10 mouse cellular contexts compared by ENCODE assay signal in genomic region chr2:27248211-27248610, GRCm38 (mm10). TPM values are rescaled to one million over a fixed set of nuclear protein-coding genes. Genes with fewer than 3 reads are reported as not detected.
DNase-seq lines count a peak whose midpoint lies in the region; ATAC-seq and TF ChIP-seq lines count a peak whose summit lies in the region.
"Had no signal": no experiment of that assay in that cellular context is flagged by ENCODE, and none has a peak within 500 bp of the region (broad histone marks: within the 10 kb centered on the region; RNA-seq: fewer than 3 reads in every experiment).

Gene Sardh, minus strand, starts transcription at chr2:27248337.

- TF ChIP-seq CTCF in layer of hippocampus, adult 2 months (conservative IDR thresholded peaks at IDR 0.05): no peak
- no peak for TF ChIP-seq CTCF in liver, embryonic 14.5 days (IDR thresholded peaks at IDR 0.05; ENCODE audit: low read depth)

- H3K27me3 ChIP-seq in liver, embryonic 14.5 days (ENCODE audit: control insufficient read depth, insufficient read depth, low read length): no peaks in the 10 kb centered on the region

- H3K4me2 ChIP-seq in liver, embryonic 14.5 days (ENCODE audit: low read depth): no peak within 1 kb of the TSS

- no peak within 1 kb of the TSS; the same call in 1 of the 2 replicates for H3K4me3 ChIP-seq in layer of hippocampus, adult 2 months
- H3K4me3 ChIP-seq in liver, embryonic 14.5 days (ENCODE audit: insufficient read depth in 1 of 2, low read depth in 2 of 2, low read length in 2 of 2): no peak within 1 kb of the TSS

- TF ChIP-seq EP300 in liver, embryonic 14.5 days (IDR thresholded peaks at IDR 0.05; ENCODE audit: low read depth): peak; percentile 20; the same call in 1 of the 2 replicates

- no peaks in the 10 kb centered on the region for H3K36me3 ChIP-seq in liver, embryonic 14.5 days (replicated peaks; ENCODE audit: control insufficient read depth, insufficient read depth, low read depth)

- H3K27ac ChIP-seq in layer of hippocampus, adult 2 months: peak within 1 kb of the TSS; percentile 53; the same call in 1 of the 2 replicates
- H3K27ac ChIP-seq in liver, embryonic 14.5 days: peak within 1 kb of the TSS; percentile 36; the same call in 1 of the 2 replicates

- peak; percentile 55; the same call in 1 of the 2 replicates for ATAC-seq in liver, embryonic 14.5 days (ENCODE audit: insufficient read depth)

- peaks cover 0 to 8% of the 10 kb centered on the region in 2 experiments; a peak in 2 of 4 replicates for H3K4me1 ChIP-seq in liver, embryonic 14.5 days (replicated peaks; ENCODE audit: control insufficient read depth in 2 of 2, insufficient read depth in 2 of 2, low read length in 1 of 2)

- no peak for DNase-seq in layer of hippocampus, adult 2 months (ENCODE audit: low spot score in 2 of 2)
- DNase-seq in layer of hippocampus, adult 8-10 months (ENCODE audit: low spot score in 2 of 2): no peak
- DNase-seq in gonadal fat pad, adult 2 months (ENCODE audit: low read depth): no peak
- DNase-seq in kidney, adult 8-10 months: peak; percentile 87 to 92
- peak in 2 of 3 experiments; percentile 18 to 26 for DNase-seq in liver, embryonic 14.5 days (ENCODE audit: low read depth in 3 of 3, low spot score in 3 of 3)
- no peak for DNase-seq in frontal cortex, postnatal 25 days (ENCODE audit: low spot score in 2 of 2)
- DNase-seq in layer of hippocampus, adult 9-11 months: no peak
- DNase-seq in left cerebral cortex, adult 11 months (ENCODE audit: low spot score): no peak
- DNase-seq: cerebellum, adult 11 months had no signal

- no peak within 1 kb of the TSS for H3K9ac ChIP-seq in liver, embryonic 14.5 days (replicated peaks)

- WGBS in liver, embryonic 14.5 days (ENCODE audit: insufficient replicate concordance): 41% methylated on average over 2 of the region's 2 CpGs

- H3K9me3 ChIP-seq in liver, embryonic 14.5 days (ENCODE audit: control insufficient read depth, low read length): no peaks in the 10 kb centered on the region

RNA-seq across cellular contexts. Expression of gene Sardh, which starts in this region (rescaled TPM):
- 1 to 10 TPM; 5.3 to 6.3 TPM for total RNA-seq in layer of hippocampus, adult 2 months (2021)
- 10 to 100 TPM in 1 of 4 experiments, 1 to 10 TPM in 3; 6.1 to 11.5 (median 9.1) TPM for total RNA-seq in layer of hippocampus, adult 8-10 months (2022)
- polyA plus RNA-seq in gonadal fat pad, adult 2 months (2012; rRNA removed): 27.3 and 33.2 TPM in 2 replicates
- 18.1 and 21.9 TPM in 2 replicates for polyA plus RNA-seq in liver, embryonic 14.5 days (2012; rRNA removed)
- 25.9 and 34.9 TPM in 2 replicates for polyA plus RNA-seq in liver, embryonic 14.5 days (2014; fragmentation: Nextera tagmentation; extraction: Ambion mirVana)
- total RNA-seq: hematopoietic stem cell, adult 5-6 weeks had no signal

Comparison
In these comparisons a context has a peak if more than half of its experiments do, and no peak if none do; other contexts are left out.
1. DNase-seq: peak in kidney, adult 8-10 months (2 of 2) and liver, embryonic 14.5 days (2 of 3); none in layer of hippocampus, adult 2 months (0 of 2), layer of hippocampus, adult 8-10 months (0 of 2), gonadal fat pad, adult 2 months (single experiment), frontal cortex, postnatal 25 days (0 of 2), layer of hippocampus, adult 9-11 months (single experiment) and left cerebral cortex, adult 11 months (single experiment).